Mouse (Mus musculus): ENCODE results near the gene Zfp459. TPM values are rescaled to one million over a fixed set of nuclear protein-coding genes. Genes with fewer than 3 reads are reported as not detected.

The Zfp459 gene
- total RNA-seq, 2 experiments from 2014 or later: 1.7 to 2.8 TPM

Other genes with a start within 250 kb of the Zfp459 start
- 1 to 10 TPM; 5.3 to 5.6 TPM for gene Rsl1, start 248.2 kb downstream of the Zfp459 start, total RNA-seq (2021)
- 1 to 10 TPM; 4.0 to 4.8 TPM for gene Zfp455, start 226.9 kb downstream of the Zfp459 start, total RNA-seq (2021)
- gene Zfp458, start 143.0 kb downstream of the Zfp459 start, total RNA-seq (2021): 10 to 100 TPM; 23.9 to 25.0 TPM
- 1 to 10 TPM; 3.3 to 3.8 TPM for gene Zfp457, start 114.9 kb downstream of the Zfp459 start, total RNA-seq (2021)
- gene Zfp595, start 88.8 kb downstream of the Zfp459 start, total RNA-seq (2021): 1 to 10 TPM; 2.9 to 3.3 TPM
- gene Gm28044, start 60.9 kb downstream of the Zfp459 start, total RNA-seq (2021): not detected
- 1 to 10 TPM in 1 of 2 experiments, under 1 TPM in 1; 0.58 to 1.1 TPM for gene Zfp953, start 60.8 kb downstream of the Zfp459 start, total RNA-seq (2021)
- gene Gm28041, start 45.7 kb downstream of the Zfp459 start, total RNA-seq (2021): not detected
- gene Zfp456, start 45.6 kb downstream of the Zfp459 start, total RNA-seq (2021): under 1 TPM; 0.60 to 0.82 TPM
- gene Zfp429, start 21.6 kb downstream of the Zfp459 start, total RNA-seq (2021): 1 to 10 TPM; 3.1 to 3.2 TPM
- gene Zfp874a, start 30.2 kb upstream of the Zfp459 start, total RNA-seq (2021): 10 to 100 TPM in 1 of 2 experiments, 1 to 10 TPM in 1; 8.6 to 10.8 TPM
- gene Zfp874b, start 62.8 kb upstream of the Zfp459 start, total RNA-seq (2021): 10 to 100 TPM; 10.6 to 12.1 TPM
- gene Zfp58, start 79.1 kb upstream of the Zfp459 start, total RNA-seq (2021): 1 to 10 TPM; 7.9 to 8.3 TPM
- gene Gm26965, start 104.7 kb upstream of the Zfp459 start, total RNA-seq (2021): not detected
- gene Zfp87, start 104.8 kb upstream of the Zfp459 start, total RNA-seq (2021): 10 to 100 TPM; 25.6 to 26.7 TPM
- gene Zfp748, start 132.4 kb upstream of the Zfp459 start, total RNA-seq (2021): 10 to 100 TPM; 10.1 to 10.9 TPM
- 10 to 100 TPM; 11.3 to 11.4 TPM for gene Zfp729b, start 188.3 kb upstream of the Zfp459 start, total RNA-seq (2021)
- gene Gm49345, start 216.4 kb upstream of the Zfp459 start, total RNA-seq (2021): 1 to 10 TPM in 1 of 2 experiments, under 1 TPM in 1; 0.48 to 1.1 TPM
- 1 to 10 TPM; 9.7 to 10.0 TPM for gene Zfp729a, start 216.4 kb upstream of the Zfp459 start, total RNA-seq (2021)

Data from left cerebral cortex, postnatal 4 days (tissue).